Mouse (Mus musculus): ENCODE results near the gene Kcmf1. TPM values are rescaled to one million over a fixed set of nuclear protein-coding genes. Genes with fewer than 3 reads are reported as not detected.

The Kcmf1 gene
- polyA plus RNA-seq, 1 experiment from 2014 or later: 98.3 TPM

DNA sequence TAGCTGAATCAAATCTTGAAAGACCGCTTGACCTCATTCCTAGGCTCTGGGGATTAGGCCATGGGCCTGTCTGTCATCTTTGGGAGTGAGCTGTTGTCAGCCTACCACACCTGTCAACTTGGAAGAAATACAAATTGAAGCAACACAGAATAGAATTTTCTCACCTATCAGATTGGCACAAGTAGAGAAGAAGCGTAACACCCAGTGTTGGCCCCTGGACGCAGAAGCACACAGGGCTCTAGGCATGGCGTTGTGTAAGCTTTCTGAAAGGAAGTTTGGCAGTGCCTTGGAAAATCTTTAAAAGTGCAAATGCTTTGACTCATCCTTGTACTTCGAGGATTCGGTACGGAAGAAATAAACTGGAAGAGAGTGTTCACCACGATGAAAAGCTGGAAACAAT lies 107.1 kb downstream of the Kcmf1 start:
- ATAC-seq (no peak), DNase-seq (ENCODE audit: low read depth, low spot score) (no peak)
- in situ Hi-C loops (cut with MboI; ENCODE audit: low pct_unique_long_range_greater_than_20kb): no loop called here
- ChIA-PET CTCF (interaction anchor here (0.9 to 1.6 kb wide), 3 partner anchors 126 to 156 kb away, joined by 3 read pairs; no protein-coding TSS in a partner anchor), POLR2A (no interaction called here)
- H3K27me3 ChIP-seq: no peaks in the 10 kb centered on the region
- no peak for TF ChIP-seq CTCF (IDR thresholded peaks at IDR 0.05)

Other genes starting within 250 kb of the Kcmf1 start
- gene Tcf7l1, start 110.7 kb downstream of the Kcmf1 start, polyA plus RNA-seq (2021): 8.8 TPM
- gene Tmsb10, start 58.8 kb upstream of the Kcmf1 start, polyA plus RNA-seq (2021): 350 TPM